Mouse (Mus musculus): ENCODE results near the gene Hacd4.

Hacd4 gene

GRCm38 (mm10) chr4:88438326-88438989 is at the start of gene Hacd4:
TSS of gene Hacd4 (minus strand) at chr4:88438928.
- CTCF ChIA-PET, result interaction anchor here (0.6 kb wide), 1 partner anchor 1884 kb away, joined by 3 read pairs; no protein-coding TSS in a partner anchor

GRCm38 (mm10) chr4:88488107-88488506 is 49.4 kb upstream of the Hacd4 start:
- CTCF ChIA-PET, result interaction anchor here (0.6 kb wide), 1 partner anchor 300 kb away, joined by 7 read pairs; no protein-coding TSS in a partner anchor

GRCm38 (mm10) chr4:88480130-88480529 is 41.4 kb upstream of the Hacd4 start:
- CTCF ChIA-PET, result no interaction called here

- CTCF ChIA-PET, result no interaction called here
Observed at GRCm38 (mm10) chr4:88478809-88479186, 40.1 kb upstream of the Hacd4 start.

- CTCF ChIA-PET, result no interaction called here
Observed at GRCm38 (mm10) chr4:88478177-88478808, 39.6 kb upstream of the Hacd4 start.

GRCm38 (mm10) chr4:88476511-88477210 is 37.9 kb upstream of the Hacd4 start:
- CTCF ChIA-PET, result interaction anchor here (0.7 kb wide), 1 partner anchor 82 kb away, joined by 4 read pairs; no protein-coding TSS in a partner anchor

- CTCF ChIA-PET, result interaction anchor here (0.7 kb wide), 1 partner anchor 83 kb away, joined by 4 read pairs; no protein-coding TSS in a partner anchor
Observed at GRCm38 (mm10) chr4:88476084-88476483, 37.4 kb upstream of the Hacd4 start.

- CTCF ChIA-PET, result no interaction called here
Observed at GRCm38 (mm10) chr4:88471528-88471927, 32.8 kb upstream of the Hacd4 start.

GRCm38 (mm10) chr4:88464574-88464973 is 25.8 kb upstream of the Hacd4 start:
- CTCF ChIA-PET, result no interaction called here

- CTCF ChIA-PET, result no interaction called here
Observed at GRCm38 (mm10) chr4:88462981-88463646, 24.4 kb upstream of the Hacd4 start.

GRCm38 (mm10) chr4:88462501-88462900 is 23.8 kb upstream of the Hacd4 start:
- CTCF ChIA-PET, result no interaction called here

GRCm38 (mm10) chr4:88461315-88461714 is 22.6 kb upstream of the Hacd4 start:
- CTCF ChIA-PET, result no interaction called here

- CTCF ChIA-PET, result no interaction called here
Observed at GRCm38 (mm10) chr4:88458673-88459072, 19.9 kb upstream of the Hacd4 start.

GRCm38 (mm10) chr4:88458093-88458492 is 19.4 kb upstream of the Hacd4 start:
- CTCF ChIA-PET, result no interaction called here

GRCm38 (mm10) chr4:88450087-88450765 is 11.5 kb upstream of the Hacd4 start:
- CTCF ChIA-PET, result no interaction called here

- CTCF ChIA-PET, result interaction anchor here (1.1 kb wide), 1 partner anchor 418 kb away, joined by 3 read pairs; no protein-coding TSS in a partner anchor
Observed at GRCm38 (mm10) chr4:88448976-88449375, 10.2 kb upstream of the Hacd4 start.

- CTCF ChIA-PET, result no interaction called here
Observed at GRCm38 (mm10) chr4:88440814-88441213, 2.1 kb upstream of the Hacd4 start.

GRCm38 (mm10) chr4:88439669-88440123 is 968 bp upstream of the Hacd4 start:
- CTCF ChIA-PET, result no interaction called here

GRCm38 (mm10) chr4:88438990-88439329 is 232 bp upstream of the Hacd4 start:
- CTCF ChIA-PET, result no interaction called here

- CTCF ChIA-PET, result interaction anchor here (0.6 kb wide), 1 partner anchor 1883 kb away, joined by 3 read pairs; no protein-coding TSS in a partner anchor
Observed at GRCm38 (mm10) chr4:88437917-88438316, 811 bp downstream of the Hacd4 start.

GRCm38 (mm10) chr4:88437166-88437565 is 1.6 kb downstream of the Hacd4 start:
- CTCF ChIA-PET, result no interaction called here
